Mouse (Mus musculus) midbrain, postnatal 0 days (tissue): ENCODE results near the gene Urb1. TPM values are rescaled to one million over a fixed set of nuclear protein-coding genes. Genes with fewer than 3 reads are reported as not detected.
A peak's percentile ranks its signal among the peaks of the same experiment; 100 is the strongest.

ENCODE experiments used
- ATAC-seq: fragments of 200-750 bp; cut with Nextera tagmentation; 2 replicates; pipeline ENCODE4 v1.8.0; 2017; ENCODE audit warnings: moderate number of reproducible peaks, mild to moderate bottlenecking, moderate TSS enrichment, moderate library complexity; ENCODE audit not compliant: low FRiP score
- DNase-seq: peaks from one replicate; pipeline ENCODE4 v3.0.0-alpha.2; 2015; ENCODE audit warnings: low spot score
- H3K27ac ChIP-seq: fragments of 300-500 bp; sonication (generic); 2 replicates; pipeline ENCODE4 v1.5.1; 2014; ENCODE audit warnings: low read depth, mild to moderate bottlenecking, low read length, mixed read lengths
- H3K27me3 ChIP-seq: fragments of 300-500 bp; sonication (generic); 2 replicates; pipeline ENCODE4 v1.6.1; 2014; ENCODE audit warnings: low read length, control low read depth, mixed read lengths; ENCODE audit not compliant: insufficient read depth
- H3K36me3 ChIP-seq: fragments of 300-500 bp; sonication (generic); 2 replicates; pipeline ENCODE4 v1.6.1; 2014; ENCODE audit warnings: low read length, control low read depth, mixed read lengths; ENCODE audit not compliant: insufficient read depth
- H3K4me1 ChIP-seq: fragments of 300-500 bp; sonication (generic); 2 replicates; pipeline ENCODE4 v1.6.1; 2014; ENCODE audit warnings: mild to moderate bottlenecking, control low read depth, antibody characterized with exemption, low read length, mixed read lengths; ENCODE audit not compliant: insufficient read depth
- H3K4me2 ChIP-seq: fragments of 300-500 bp; sonication (generic); 2 replicates; pipeline ENCODE4 v1.6.1; 2014; ENCODE audit warnings: low read depth, mild to moderate bottlenecking, low read length, mixed read lengths; ENCODE audit not compliant: poor library complexity, severe bottlenecking
- H3K4me3 ChIP-seq: fragments of 300-500 bp; sonication (generic); 2 replicates; pipeline ENCODE4 v1.5.1; 2014; ENCODE audit warnings: low read depth, mild to moderate bottlenecking, low read length, moderate library complexity
- H3K9ac ChIP-seq: fragments of 300-500 bp; sonication (generic); replicated peaks from 2 replicates; pipeline ENCODE4 v1.6.1; 2014; ENCODE audit warnings: mild to moderate bottlenecking, low read length, moderate library complexity, mixed read lengths; ENCODE audit not compliant: poor library complexity, severe bottlenecking
- H3K9me3 ChIP-seq: fragments of 300-500 bp; sonication (generic); 2 replicates; pipeline ENCODE4 v1.6.1; 2016; ENCODE audit warnings: low read length, control low read depth
- CTCF ChIP-seq: IDR thresholded peaks from 2 replicates; pipeline ENCODE4 v1.5.1; 2016; ENCODE audit warnings: antibody characterized with exemption, mild to moderate bottlenecking
- WGBS: fragments of 180-500 bp; shearing (Covaris S2); extraction: QIAGEN DNeasy Blood & Tissue Kit; methylation state at CpG from one replicate; pipeline ENCODE4 v1.1.7; 2014; 5-methylcytosine and 5-hydroxymethylcytosine counted together
- polyA plus RNA-seq: library from polyadenylated mRNA; unstranded; fragments of >200 nt; fragmentation: Nextera tagmentation; extraction: Ambion mirVana; gene quantifications from 2 replicates; pipeline ENCODE4 v1.2.1, GENCODE M21; 2015
- total RNA-seq: library from RNA; depleted of rRNA; stranded (reverse); fragments of >200 nt; gene quantifications from 2 replicates; pipeline ENCODE4 v1.2.3, GENCODE M21; 2014

Gene Urb1
- total and polyA plus RNA-seq, 2 experiments from 2014 or later, result 5.1 to 17.5 TPM

- no peaks in the 10 kb centered on the region for H3K36me3 ChIP-seq
- DNase-seq (no peak), ATAC-seq (no peak)
- TF ChIP-seq CTCF, result no peak
- no peaks in the 10 kb centered on the region for H3K27me3 ChIP-seq
- no peak overlapping the region for H3K9ac ChIP-seq
- WGBS, result 75% methylated on average over 14 of the region's 14 CpGs
- no peaks in the 10 kb centered on the region for H3K9me3 ChIP-seq
- H3K27ac ChIP-seq, result no peak overlapping the region
- H3K4me3 ChIP-seq, result no peak overlapping the region
- no peak overlapping the region for H3K4me2 ChIP-seq
- H3K4me1 ChIP-seq, result no peaks in the 10 kb centered on the region
Measured at GRCm38 (mm10) chr16:90821046-90821697, 11.0 kb upstream of the Urb1 start.

- H3K27me3 ChIP-seq, result no peaks in the 10 kb centered on the region
- no peaks in the 10 kb centered on the region for H3K36me3 ChIP-seq
- H3K4me2 ChIP-seq, result no peak overlapping the region
- no peak overlapping the region for H3K4me3 ChIP-seq
- H3K27ac ChIP-seq, result no peak overlapping the region
- no peak for TF ChIP-seq CTCF
- 80% methylated on average over 6 of the region's 6 CpGs for WGBS
- ATAC-seq (no peak), DNase-seq (no peak)
- H3K4me1 ChIP-seq, result no peaks in the 10 kb centered on the region
- no peak overlapping the region for H3K9ac ChIP-seq
- no peaks in the 10 kb centered on the region for H3K9me3 ChIP-seq
Measured at GRCm38 (mm10) chr16:90820326-90820725, 10.1 kb upstream of the Urb1 start.

GRCm38 (mm10) chr16:90812086-90812485, 1.9 kb upstream of the Urb1 start:
- ATAC-seq (no peak), DNase-seq (no peak)
- Histone ChIP-seq H3K4me1 (peaks cover 2% of the 10 kb centered on the region; the same call in 1 of the 2 replicates), H3K27ac (no peak overlapping the region), H3K9ac (no peak overlapping the region), H3K36me3 (no peaks in the 10 kb centered on the region), H3K4me3 (no peak overlapping the region), H3K9me3 (no peaks in the 10 kb centered on the region), H3K27me3 (no peaks in the 10 kb centered on the region), H3K4me2 (no peak overlapping the region)
- no peak for TF ChIP-seq CTCF
- 89% methylated on average over 5 of the region's 5 CpGs for WGBS

GRCm38 (mm10) chr16:90810716-90811256, 573 bp upstream of the Urb1 start:
- Histone ChIP-seq H3K9ac (peak overlapping the region; percentile 48), H3K9me3 (no peaks in the 10 kb centered on the region), H3K27me3 (no peaks in the 10 kb centered on the region), H3K4me3 (peak overlapping the region; percentile 73), H3K27ac (peak overlapping the region; percentile 40), H3K4me1 (peaks cover 2% of the 10 kb centered on the region; the same call in 1 of the 2 replicates), H3K4me2 (peak overlapping the region; percentile 85), H3K36me3 (peaks cover 2% of the 10 kb centered on the region; the same call in 1 of the 2 replicates)
- no peak for DNase-seq
- 31% methylated on average over 11 of the region's 11 CpGs for WGBS
- ATAC-seq, result 0 out of 2 replicates have a peak, but pooled peaks have one; percentile 11
- no peak for TF ChIP-seq CTCF

GRCm38 (mm10) chr16:90804466-90804865, 5.7 kb downstream of the Urb1 start:
- no peak overlapping the region for H3K27ac ChIP-seq
- no peaks in the 10 kb centered on the region for H3K9me3 ChIP-seq
- H3K27me3 ChIP-seq, result no peaks in the 10 kb centered on the region
- no peak for ATAC-seq
- no peak overlapping the region for H3K4me3 ChIP-seq
- no peak for TF ChIP-seq CTCF
- no peak overlapping the region for H3K9ac ChIP-seq
- peaks cover 37% of the 10 kb centered on the region for H3K36me3 ChIP-seq
- H3K4me2 ChIP-seq, result no peak overlapping the region
- H3K4me1 ChIP-seq, result no peaks in the 10 kb centered on the region
- no peak for DNase-seq
- 97% methylated on average over 5 of the region's 5 CpGs for WGBS

- peak; percentile 14 for DNase-seq
- no peak for ATAC-seq
- no peak overlapping the region for H3K4me2 ChIP-seq
- peaks cover 51% of the 10 kb centered on the region for H3K36me3 ChIP-seq
- H3K4me1 ChIP-seq, result no peaks in the 10 kb centered on the region
- H3K27ac ChIP-seq, result no peak overlapping the region
- no peaks in the 10 kb centered on the region for H3K9me3 ChIP-seq
- TF ChIP-seq CTCF, result peak; percentile 62
- H3K9ac ChIP-seq, result no peak overlapping the region
- 43% methylated on average over 3 of the region's 3 CpGs for WGBS
- no peaks in the 10 kb centered on the region for H3K27me3 ChIP-seq
- H3K4me3 ChIP-seq, result no peak overlapping the region
Measured at GRCm38 (mm10) chr16:90801928-90802327, 8.3 kb downstream of the Urb1 start.
